Mouse (Mus musculus) midbrain, embryonic 11.5 days (tissue): ENCODE measurements at regions not wholly inside any gene's neighbourhood (a gene's known extent, or its start where the extent isn't known, plus 50 kb on each side); places are given as distances from the start of the nearest gene placed in this dataset.

ENCODE experiments used
- ATAC-seq: fragments of 200-750 bp; cut with Nextera tagmentation; 2 replicates; pipeline ENCODE4 v1.8.0; 2017; ENCODE audit warnings: moderate TSS enrichment, moderate library complexity; ENCODE audit not compliant: low FRiP score
- DNase-seq: peaks from one replicate; pipeline ENCODE4 v3.0.0; 2015; ENCODE audit warnings: low spot score; ENCODE audit errors: missing footprints
- H3K27ac ChIP-seq: fragments of 300-500 bp; sonication (generic); 2 replicates; pipeline ENCODE4 v1.5.1; 2014; ENCODE audit warnings: low read depth, low read length
- H3K27me3 ChIP-seq: fragments of 300-500 bp; sonication (generic); 2 replicates; pipeline ENCODE4 v1.6.1; 2014; ENCODE audit warnings: mild to moderate bottlenecking, low read length, moderate library complexity, mixed read lengths; ENCODE audit not compliant: control insufficient read depth, insufficient read depth
- H3K36me3 ChIP-seq: fragments of 300-500 bp; sonication (generic); 2 replicates; pipeline ENCODE4 v1.6.1; 2014; ENCODE audit warnings: mild to moderate bottlenecking, low read length, moderate library complexity, mixed read lengths; ENCODE audit not compliant: control insufficient read depth, insufficient read depth
- H3K4me1 ChIP-seq: fragments of 300-500 bp; sonication (generic); 2 replicates; pipeline ENCODE4 v1.6.1; 2014; ENCODE audit warnings: low read length; ENCODE audit not compliant: control insufficient read depth, insufficient read depth
- H3K4me2 ChIP-seq: fragments of 300-500 bp; sonication (generic); 2 replicates; pipeline ENCODE4 v1.6.1; 2014; ENCODE audit warnings: mild to moderate bottlenecking, moderate library complexity
- H3K4me3 ChIP-seq: fragments of 300-500 bp; sonication (generic); 2 replicates; pipeline ENCODE4 v1.5.1; 2014; ENCODE audit warnings: low read depth, low read length
- H3K9ac ChIP-seq: fragments of 300-500 bp; sonication (generic); 2 replicates; pipeline ENCODE4 v1.6.1; 2014; ENCODE audit warnings: low read length
- H3K9me3 ChIP-seq: fragments of 300-500 bp; sonication (generic); 2 replicates; pipeline ENCODE4 v1.6.1; 2016; ENCODE audit warnings: low read length; ENCODE audit not compliant: control insufficient read depth
- WGBS: fragments of 180-500 bp; shearing (Covaris S2); extraction: QIAGEN DNeasy Blood & Tissue Kit; methylation state at CpG from one replicate; pipeline ENCODE4 v1.1.7; 2014; 5-methylcytosine and 5-hydroxymethylcytosine counted together

GRCm38 (mm10) chr3:54103098-54103497 lies 52.7 kb upstream of the Trpc4 start:
- no peak for DNase-seq
- Histone ChIP-seq H3K4me2 (no peak overlapping the region), H3K36me3 (no peaks in the 10 kb centered on the region), H3K4me3 (no peak overlapping the region), H3K9me3 (no peaks in the 10 kb centered on the region), H3K4me1 (no peaks in the 10 kb centered on the region), H3K27ac (no peak overlapping the region), H3K27me3 (no peaks in the 10 kb centered on the region), H3K9ac (no peak overlapping the region)
- 92% methylated on average over 8 of the region's 16 CpGs for WGBS
- ATAC-seq = no peak

GRCm38 (mm10) chr3:54083634-54084033 lies 72.2 kb upstream of the Trpc4 start:
- H3K9me3 ChIP-seq = no peaks in the 10 kb centered on the region
- H3K36me3 ChIP-seq = no peaks in the 10 kb centered on the region
- no peak overlapping the region for H3K9ac ChIP-seq
- ATAC-seq (peak; percentile 55; the same call in 1 of the 2 replicates), DNase-seq (no peak)
- no peak overlapping the region for H3K4me3 ChIP-seq
- 50% methylated on average over 6 of the region's 6 CpGs for WGBS
- no peak overlapping the region for H3K27ac ChIP-seq
- no peaks in the 10 kb centered on the region for H3K27me3 ChIP-seq
- no peaks in the 10 kb centered on the region for H3K4me1 ChIP-seq
- no peak overlapping the region for H3K4me2 ChIP-seq

- no peak overlapping the region for H3K4me3 ChIP-seq
- H3K9ac ChIP-seq = no peak overlapping the region
- no peaks in the 10 kb centered on the region for H3K36me3 ChIP-seq
- H3K4me1 ChIP-seq = no peaks in the 10 kb centered on the region
- no peak overlapping the region for H3K27ac ChIP-seq
- H3K4me2 ChIP-seq = no peak overlapping the region
- H3K9me3 ChIP-seq = no peaks in the 10 kb centered on the region
- DNase-seq (no peak), ATAC-seq (no peak)
- no peaks in the 10 kb centered on the region for H3K27me3 ChIP-seq
- WGBS = 83% methylated on average over 5 of the region's 5 CpGs
Measured at GRCm38 (mm10) chr3:54076461-54076860, 79.4 kb upstream of the Trpc4 start.

DNA sequence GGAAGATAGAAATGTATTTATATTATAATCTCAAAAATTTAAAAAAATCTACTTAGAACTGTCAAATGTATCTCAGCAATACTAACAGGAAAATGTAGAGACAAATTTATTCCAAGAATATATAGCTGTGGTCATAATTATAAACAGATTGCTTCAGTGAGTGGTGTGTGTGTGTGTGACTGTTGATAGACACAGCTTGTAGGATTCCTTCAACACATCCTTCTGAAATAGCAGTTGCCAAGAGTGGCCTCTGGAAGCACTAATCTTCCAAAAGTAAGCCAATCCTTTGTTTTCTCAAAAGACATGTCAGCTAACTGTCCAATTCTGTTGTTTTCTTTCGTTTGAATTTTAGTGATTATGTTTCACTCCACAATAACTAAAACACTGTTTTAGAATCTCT lies 95.2 kb upstream of the Trpc4 start:
- Histone ChIP-seq H3K27ac (no peak overlapping the region), H3K4me3 (no peak overlapping the region), H3K4me1 (no peaks in the 10 kb centered on the region), H3K36me3 (no peaks in the 10 kb centered on the region), H3K9ac (no peak overlapping the region), H3K27me3 (no peaks in the 10 kb centered on the region), H3K9me3 (no peaks in the 10 kb centered on the region), H3K4me2 (no peak overlapping the region)
- ATAC-seq (no peak), DNase-seq (no peak)
- 55% methylated on average over 1 of the region's 1 CpGs for WGBS

DNA sequence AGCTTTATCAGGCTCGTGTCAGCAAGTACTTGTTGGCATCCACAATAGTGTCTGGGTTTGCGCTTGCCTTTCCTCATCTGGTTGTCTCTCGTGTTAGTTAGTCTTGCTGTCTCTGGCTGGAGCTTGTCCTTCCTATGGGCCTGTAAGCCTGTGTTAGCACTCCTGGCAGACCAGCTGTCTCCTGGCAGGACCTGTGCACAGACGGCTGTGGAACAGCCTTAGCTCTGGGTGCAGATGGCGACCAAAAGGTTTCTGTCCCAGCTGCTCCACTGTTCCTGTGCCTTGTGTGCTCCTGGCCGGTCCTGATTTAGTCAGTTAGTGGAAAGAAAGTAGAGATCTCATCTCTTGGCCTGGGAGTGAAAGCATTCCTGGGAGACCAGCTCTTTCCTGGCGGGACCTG lies 101.5 kb upstream of the Trpc4 start:
- no peak overlapping the region for H3K4me2 ChIP-seq
- H3K4me1 ChIP-seq = peaks cover 2% of the 10 kb centered on the region
- 83% methylated on average over 7 of the region's 7 CpGs for WGBS
- H3K4me3 ChIP-seq = no peak overlapping the region
- no peaks in the 10 kb centered on the region for H3K9me3 ChIP-seq
- no peak for DNase-seq
- H3K36me3 ChIP-seq = no peaks in the 10 kb centered on the region
- ATAC-seq = no peak
- no peak overlapping the region for H3K9ac ChIP-seq
- no peaks in the 10 kb centered on the region for H3K27me3 ChIP-seq
- no peak overlapping the region for H3K27ac ChIP-seq

- ATAC-seq (peak; percentile 78; the same call in 1 of the 2 replicates), DNase-seq (no peak)
- Histone ChIP-seq H3K27me3 (no peaks in the 10 kb centered on the region), H3K4me2 (no peak overlapping the region), H3K9ac (no peak overlapping the region), H3K27ac (no peak overlapping the region), H3K9me3 (no peaks in the 10 kb centered on the region), H3K4me1 (peaks cover 4% of the 10 kb centered on the region), H3K36me3 (no peaks in the 10 kb centered on the region), H3K4me3 (no peak overlapping the region)
- 22% methylated on average over 2 of the region's 2 CpGs for WGBS
Measured at GRCm38 (mm10) chr3:54049370-54049769, 106.5 kb upstream of the Trpc4 start.

- DNase-seq (no peak), ATAC-seq (no peak)
- Histone ChIP-seq H3K4me1 (peaks cover 4% of the 10 kb centered on the region), H3K27me3 (no peaks in the 10 kb centered on the region), H3K36me3 (no peaks in the 10 kb centered on the region), H3K9ac (no peak overlapping the region), H3K4me3 (no peak overlapping the region), H3K9me3 (no peaks in the 10 kb centered on the region), H3K4me2 (no peak overlapping the region), H3K27ac (no peak overlapping the region)
- WGBS = 66% methylated on average over 3 of the region's 3 CpGs
Measured at GRCm38 (mm10) chr3:54048091-54048670, 107.7 kb upstream of the Trpc4 start.

- Histone ChIP-seq H3K4me2 (no peak overlapping the region), H3K4me1 (no peaks in the 10 kb centered on the region), H3K27ac (no peak overlapping the region), H3K27me3 (no peaks in the 10 kb centered on the region; the same call in 1 of the 2 replicates), H3K4me3 (no peak overlapping the region), H3K9me3 (no peaks in the 10 kb centered on the region), H3K36me3 (no peaks in the 10 kb centered on the region), H3K9ac (no peak overlapping the region)
- 82% methylated on average over 4 of the region's 4 CpGs for WGBS
- no peak for DNase-seq
- no peak for ATAC-seq
Measured at GRCm38 (mm10) chr3:54027365-54027764, 128.5 kb upstream of the Trpc4 start.

DNA sequence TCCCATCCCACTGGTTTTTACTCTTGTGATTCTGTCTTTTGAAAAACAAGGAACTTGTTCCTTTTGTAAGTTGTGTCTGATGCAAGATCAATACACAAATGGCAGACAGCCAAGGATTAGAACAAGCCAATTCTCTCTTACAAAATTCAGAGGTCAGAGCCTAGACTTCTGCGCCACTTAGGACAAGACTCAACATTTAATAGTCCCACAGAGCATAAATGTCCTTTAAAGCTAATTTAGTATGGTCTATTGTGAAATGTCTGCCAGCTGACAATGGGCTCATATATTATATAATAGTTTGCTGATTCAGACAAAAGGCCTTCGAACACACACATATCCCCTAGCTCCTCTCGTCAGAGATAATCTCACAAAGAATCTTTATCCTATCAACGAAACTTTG lies 135.6 kb upstream of the Trpc4 start:
- no peak overlapping the region for H3K4me2 ChIP-seq
- H3K9ac ChIP-seq = no peak overlapping the region
- peak; percentile 89 for DNase-seq
- no peak overlapping the region for H3K27ac ChIP-seq
- no peak overlapping the region for H3K4me3 ChIP-seq
- H3K36me3 ChIP-seq = no peaks in the 10 kb centered on the region
- H3K27me3 ChIP-seq = no peaks in the 10 kb centered on the region; the same call in 1 of the 2 replicates
- ATAC-seq = peak; percentile 80
- 16% methylated on average over 4 of the region's 4 CpGs for WGBS
- no peaks in the 10 kb centered on the region for H3K9me3 ChIP-seq
- H3K4me1 ChIP-seq = peaks cover 13% of the 10 kb centered on the region
